Mouse (Mus musculus): Measurements from ENCODE around the gene Phrf1.

- TF ChIP-seq POLR2A (IDR thresholded peaks at IDR 0.05; ENCODE audit: insufficient read depth, low read depth, low read length) (no peak), CTCF (IDR thresholded peaks at IDR 0.05; ENCODE audit: insufficient read depth, low read depth, low read length) (no peak)
Measured at GRCm38 (mm10) chr7:141226535-141226934, 2.0 kb upstream of the Phrf1 start.
